Mouse (Mus musculus) right cerebral cortex, postnatal 36 days (tissue): ENCODE results near the gene Lag3.
"Not testable (repeated sequence)": the region's sequence is repeated elsewhere in the genome, so short reads cannot be mapped to it uniquely, and the experiment has no call there.

ENCODE experiments used
- DNase-seq, 2 experiments: peaks; one replicate each; pipeline ENCODE4 v3.0.0; 2022; ENCODE audit warnings: low spot score in 2 of 2, mixed read lengths in 1 of 2

Lag3 gene

GRCm38 (mm10) chr6:124900056-124900800 lies 11.3 kb downstream of the Lag3 start:
- no peak for DNase-seq

- no peak for DNase-seq
These were observed 13.1 kb downstream of the Lag3 start for GRCm38 (mm10) chr6:124898359-124898758.

DNA sequence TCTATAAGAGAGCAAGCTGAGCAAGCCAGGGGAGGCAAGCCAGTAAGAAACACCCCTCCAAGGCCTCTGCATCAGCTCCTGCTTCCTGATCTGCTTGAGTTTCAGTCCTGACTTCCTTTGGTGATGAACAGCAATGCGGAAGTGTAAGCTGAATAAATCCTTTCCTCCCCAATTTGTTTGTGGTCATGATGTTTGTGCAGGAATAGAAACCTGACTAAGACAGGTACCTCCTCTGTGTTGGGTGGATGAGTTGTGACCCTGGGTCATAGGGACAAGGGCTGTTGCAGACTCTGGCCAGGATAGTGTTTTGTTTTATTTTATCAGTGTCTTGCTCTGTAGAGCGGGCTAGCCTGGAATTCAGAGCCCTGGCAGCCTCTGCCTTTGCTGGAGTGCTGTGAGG lies 17.4 kb downstream of the Lag3 start:
- not testable (repeated sequence) for DNase-seq

GRCm38 (mm10) chr6:124890997-124891396 lies 20.5 kb downstream of the Lag3 start:
- DNase-seq, result no peak

DNA sequence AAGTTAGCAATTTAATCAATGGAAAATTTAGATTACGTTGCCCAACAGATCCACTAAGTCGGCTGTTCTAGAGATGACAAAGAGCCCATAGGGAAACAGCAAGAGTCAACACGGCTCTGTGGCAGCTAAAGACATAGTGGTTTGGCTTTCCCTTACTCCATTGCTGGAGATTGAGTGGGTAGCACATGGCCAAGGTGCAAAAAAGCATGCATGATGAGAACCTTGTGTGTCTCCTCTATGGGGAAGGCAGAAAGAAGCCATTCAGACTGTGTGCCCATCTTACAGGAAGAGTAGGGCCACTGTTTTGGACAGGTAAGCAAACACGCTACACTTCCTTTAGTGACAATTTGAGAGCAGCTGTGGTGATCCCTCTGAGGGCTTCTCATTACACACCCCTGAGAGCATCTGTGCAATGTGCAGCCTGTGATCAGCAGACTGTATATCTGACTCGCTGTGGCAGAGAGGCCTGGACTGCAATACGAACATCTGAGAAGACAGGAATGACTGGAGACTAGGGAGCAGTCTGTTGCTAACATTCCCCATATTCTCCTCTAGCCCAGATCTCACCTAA lies 22.9 kb downstream of the Lag3 start:
- DNase-seq, result no peak

DNA sequence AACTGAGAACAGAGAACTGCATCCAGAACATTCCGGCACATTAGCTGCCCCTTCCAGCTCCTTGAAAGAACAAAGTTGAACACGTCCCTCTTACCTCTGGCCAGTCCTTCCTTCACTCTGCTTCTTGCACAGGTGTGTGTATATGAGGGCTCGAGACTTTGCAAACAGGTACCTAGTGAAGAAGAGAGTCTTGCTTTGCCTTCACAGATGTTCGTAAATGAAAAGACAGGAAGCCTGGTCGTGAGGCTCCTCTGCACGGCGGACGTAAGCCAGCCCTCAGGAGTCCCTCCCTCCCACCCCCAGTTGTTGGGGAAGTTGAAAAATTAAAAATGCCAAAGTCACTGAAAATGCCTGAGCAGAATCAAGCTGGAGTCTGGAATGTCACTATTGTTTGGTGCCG lies 23.5 kb downstream of the Lag3 start, which contains the start of gene Cd4:
Gene Cd4 (minus strand): TSS at position 236 of the 400 bp plus-strand sequence.
- no peak for DNase-seq

DNA sequence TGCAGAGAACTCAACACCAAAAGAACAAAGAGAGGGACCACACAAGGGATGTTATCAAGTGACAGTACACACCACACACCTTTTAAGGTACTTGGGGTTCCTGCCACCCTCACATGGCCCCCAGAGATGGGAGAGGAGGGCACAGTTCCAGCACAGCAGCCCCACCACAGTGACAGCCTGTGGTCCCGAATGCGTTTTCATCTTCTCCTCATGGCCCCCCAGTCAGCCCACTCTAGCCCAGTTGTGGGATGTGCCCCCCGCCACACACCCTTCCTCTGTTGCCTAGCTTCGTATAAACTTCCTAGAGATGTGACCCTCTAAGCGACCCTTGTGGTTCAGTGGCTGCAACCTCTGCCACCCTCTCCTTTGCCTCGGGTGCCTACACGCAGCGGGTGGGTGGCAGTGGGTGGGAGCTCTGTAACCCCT lies 25.5 kb downstream of the Lag3 start:
- no peak for DNase-seq

DNA sequence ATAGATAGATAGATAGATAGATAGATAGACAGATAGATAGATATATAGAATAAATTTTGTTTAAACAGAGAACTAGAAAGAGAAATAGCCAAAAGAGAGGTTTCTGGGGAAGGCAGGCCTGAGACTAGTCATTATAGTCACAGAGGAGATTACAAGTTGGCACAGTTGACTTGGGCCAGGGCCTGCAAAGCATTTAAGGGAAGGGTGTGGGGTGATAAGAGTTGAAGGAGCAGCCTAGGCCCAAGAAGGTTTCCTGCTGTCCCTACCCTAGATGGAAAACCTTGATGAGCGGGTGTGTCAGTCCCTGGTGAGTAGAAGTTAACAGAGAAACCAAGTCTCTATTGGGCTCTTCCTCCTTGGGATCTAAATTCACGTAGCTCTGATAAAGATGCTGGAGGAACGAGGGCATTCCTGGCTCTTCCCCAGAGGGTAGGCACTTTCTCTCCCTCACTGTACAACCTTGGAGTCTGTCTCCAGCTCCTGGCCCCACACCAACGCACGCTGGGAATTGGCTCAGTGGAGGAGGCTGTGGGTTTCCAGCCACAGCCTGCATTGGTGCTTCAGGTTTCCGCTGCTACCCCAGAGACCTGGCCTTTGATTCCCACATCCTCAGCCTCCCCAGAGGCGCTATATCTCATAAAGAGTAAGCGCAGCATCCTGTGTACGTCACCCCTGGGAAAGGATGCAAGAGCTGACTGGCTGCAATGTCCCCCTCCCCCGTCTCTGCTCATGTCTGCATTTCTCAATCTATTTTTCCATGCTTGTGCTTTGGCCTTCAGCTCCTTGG lies 26.6 kb downstream of the Lag3 start:
- DNase-seq, result no peak

GRCm38 (mm10) chr6:124883351-124883750 lies 28.2 kb downstream of the Lag3 start:
- no peak for DNase-seq

DNA sequence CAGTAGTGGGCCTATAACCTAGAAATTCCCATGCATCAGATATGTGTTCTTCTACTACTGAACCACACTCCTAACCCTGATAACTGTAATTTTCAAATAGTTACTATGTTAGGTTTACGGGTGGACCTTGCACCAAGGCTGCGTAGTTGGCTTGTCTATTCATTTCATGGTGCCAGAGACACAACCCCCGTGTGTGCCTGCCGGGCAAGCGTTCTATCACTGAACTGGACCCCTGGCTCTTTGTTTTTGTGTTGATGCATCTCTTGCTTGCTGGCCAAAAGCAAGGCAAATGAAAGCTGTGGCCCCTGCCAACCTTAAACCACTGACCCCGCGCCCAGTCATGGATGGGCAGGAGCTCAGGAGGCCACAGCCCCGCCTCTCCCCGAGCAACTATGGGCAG lies 29.7 kb downstream of the Lag3 start:
- DNase-seq, result no peak

DNA sequence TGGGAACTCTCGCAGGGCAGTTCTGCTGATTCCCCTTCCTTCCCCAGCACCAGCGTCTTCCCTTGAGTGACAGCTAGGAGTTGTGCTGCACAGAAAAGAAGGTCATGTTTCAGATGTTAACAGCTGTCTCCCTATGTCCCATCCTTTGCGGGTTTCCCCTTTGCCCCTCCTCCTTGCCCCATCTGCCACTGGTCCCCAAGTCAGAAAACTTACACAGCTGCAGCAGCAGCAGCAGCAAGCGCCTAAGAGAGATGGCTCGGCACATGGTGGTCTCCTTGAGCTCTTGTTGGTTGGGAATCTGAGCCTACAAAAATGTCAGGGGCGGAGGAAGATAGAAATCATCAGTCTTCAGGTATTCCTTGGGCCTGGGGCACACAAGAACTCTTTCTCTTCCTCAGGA lies 32.1 kb downstream of the Lag3 start:
- no peak for DNase-seq

- DNase-seq, result no peak
These were observed 37.2 kb downstream of the Lag3 start for GRCm38 (mm10) chr6:124874348-124874747.

DNA sequence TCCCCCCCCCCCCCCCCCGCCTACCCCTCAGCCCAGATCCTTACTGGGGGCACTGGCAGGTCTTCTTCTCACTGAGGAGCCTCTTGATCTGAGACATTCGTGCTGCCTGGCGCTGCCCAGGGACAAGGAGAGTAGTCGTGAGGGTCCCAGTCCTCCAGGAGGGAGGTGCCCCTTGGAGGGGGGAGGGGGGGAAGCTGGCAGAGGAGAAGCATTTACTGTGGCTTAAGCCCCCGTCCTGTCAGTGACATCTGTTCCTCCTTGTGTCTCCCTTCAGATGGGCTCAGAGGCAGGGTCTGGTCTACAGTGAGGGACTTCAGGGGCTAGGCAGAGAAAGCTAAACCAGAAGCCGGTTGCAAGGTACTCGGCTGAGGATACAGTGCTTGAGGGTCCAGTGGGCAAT lies 44.9 kb downstream of the Lag3 start:
- no peak for DNase-seq

DNA sequence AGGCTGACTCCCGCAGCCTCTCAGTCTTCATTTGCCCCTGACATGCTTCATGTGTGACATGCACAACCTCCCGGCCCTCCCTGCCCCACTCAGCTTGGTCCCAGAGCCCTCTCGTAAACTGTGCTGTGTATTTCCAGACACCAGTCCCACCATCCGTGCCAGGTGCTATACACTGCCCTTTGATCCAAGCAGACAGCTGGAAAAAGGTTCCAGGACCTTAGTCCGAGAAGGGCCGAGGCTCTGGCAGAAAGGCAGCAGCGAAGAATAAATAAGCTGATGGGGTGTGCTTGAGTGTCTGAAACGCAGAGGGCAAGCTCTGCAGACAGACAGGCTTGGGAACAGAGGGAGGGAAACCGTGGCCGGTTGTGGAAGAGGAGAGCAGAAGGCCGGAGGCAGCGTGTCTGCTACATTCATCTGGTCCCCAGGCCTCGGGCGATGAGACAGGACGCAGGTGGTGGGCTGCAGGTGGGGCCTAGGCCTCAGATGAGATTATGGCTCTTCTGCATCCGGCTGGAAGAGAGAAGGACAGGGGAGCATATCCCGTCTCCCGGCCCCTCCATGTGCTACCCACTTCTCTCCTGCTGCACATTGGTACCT lies 45.6 kb downstream of the Lag3 start:
- no peak for DNase-seq

- peak; percentile 64 to 66 for DNase-seq
These were observed 47.7 kb downstream of the Lag3 start, which contains the start of gene Gpr162 for GRCm38 (mm10) chr6:124863658-124864298. TSS of gene Gpr162 (minus strand) at chr6:124863983.

GRCm38 (mm10) chr6:124863125-124863657 lies 48.3 kb downstream of the Lag3 start:
- no peak for DNase-seq

DNA sequence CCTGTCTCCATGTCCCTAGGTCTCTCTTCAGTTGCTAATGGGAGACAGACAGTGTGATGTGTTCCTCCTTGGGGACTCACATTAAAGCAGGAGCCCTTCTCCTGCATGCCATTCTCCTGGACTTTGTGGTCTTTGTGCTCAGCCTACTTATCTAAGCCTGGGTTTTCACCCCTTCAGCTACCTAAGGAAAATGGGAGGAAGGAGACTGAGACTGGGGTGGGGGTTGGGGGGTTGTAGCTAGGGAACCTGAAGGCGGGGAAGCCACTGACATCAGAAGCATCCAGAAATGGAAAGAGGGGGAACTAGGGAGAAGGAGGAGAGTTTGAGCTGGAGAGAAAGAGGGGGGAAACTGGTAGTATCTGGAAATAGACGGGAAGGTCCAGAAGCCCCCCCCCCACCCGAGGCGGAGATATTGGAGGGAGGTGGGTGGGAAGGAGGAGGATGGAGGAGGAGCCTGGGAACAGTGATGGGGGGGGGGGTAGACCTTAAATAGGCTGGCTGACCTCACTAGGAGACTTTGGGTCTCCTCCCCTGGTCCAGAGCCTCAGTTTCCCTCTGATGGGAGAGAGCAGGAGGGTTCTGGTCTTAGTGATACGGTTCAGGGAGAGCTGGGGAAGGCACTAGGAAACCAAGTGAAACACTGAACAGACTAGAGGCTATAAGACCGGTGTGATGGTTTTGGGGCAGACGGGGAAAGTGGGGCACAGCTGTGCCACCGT lies 48.9 kb downstream of the Lag3 start:
- DNase-seq, result peak in 1 of 2 experiments; percentile 23

DNA sequence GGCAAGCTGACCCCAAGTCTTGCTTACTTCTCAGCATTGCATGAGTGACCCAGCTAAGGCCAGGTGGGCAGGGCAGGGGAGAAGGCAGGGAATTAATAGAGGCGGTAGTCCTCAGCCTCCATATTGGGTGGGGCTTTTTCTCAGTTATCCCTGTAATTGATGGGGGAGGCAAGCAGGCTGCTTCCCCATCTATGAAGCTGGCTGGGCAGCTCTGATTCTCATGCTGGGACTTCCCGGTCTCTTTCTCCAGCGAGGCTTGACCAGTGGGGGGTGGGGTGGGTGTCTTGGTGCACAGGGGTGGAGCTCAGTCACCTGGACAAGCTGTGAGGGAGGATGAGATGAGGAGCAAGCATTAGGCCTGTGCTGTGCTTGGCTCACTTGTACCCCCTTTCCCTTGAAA lies 49.7 kb downstream of the Lag3 start:
- no peak for DNase-seq

- no peak for DNase-seq
These were observed 50.2 kb downstream of the Lag3 start for GRCm38 (mm10) chr6:124861266-124861665.

GRCm38 (mm10) chr6:124860511-124860910 lies 51.0 kb downstream of the Lag3 start:
- no peak for DNase-seq

DNA sequence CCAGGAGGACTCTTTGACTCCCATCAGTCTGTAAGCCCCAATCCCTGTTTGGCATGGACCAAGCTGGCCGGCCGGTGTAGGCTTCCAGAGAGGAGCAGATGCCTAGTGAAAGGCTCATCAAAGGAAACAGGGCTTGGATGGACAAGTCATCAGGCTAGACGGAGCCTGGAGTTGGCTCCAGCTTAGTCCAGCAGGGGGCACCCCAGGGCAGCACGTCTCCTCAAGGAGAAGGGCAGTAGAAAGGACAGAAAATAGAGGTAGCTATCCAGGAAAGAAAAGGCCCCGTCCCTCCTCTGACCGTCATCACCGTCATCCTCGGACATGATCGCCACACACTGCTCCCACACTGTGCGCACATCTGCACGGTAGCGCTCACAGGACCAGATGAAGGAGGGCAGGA lies 51.8 kb downstream of the Lag3 start:
- DNase-seq, result peak; percentile 75 to 79
